Mouse (Mus musculus) MEL (cell line): Measurements from ENCODE around the gene Tmeff1.

ENCODE experiments used
- CHD2 ChIP-seq: IDR thresholded peaks from 2 replicates; pipeline ENCODE4 v1.6.1; 2011; ENCODE audit warnings: low read length, improper control_type of control experiment
- CTCF ChIP-seq, 3 experiments: IDR thresholded peaks in 2 of 3; conservative IDR thresholded peaks in 1 of 3; 2 replicates each; pipeline ENCODE4 v1.5.1; 2011 to 2012; ENCODE audit warnings: low read length in 3 of 3, low read depth in 2 of 3, mild to moderate bottlenecking in 2 of 3, improper control_type of control experiment in 1 of 3, inconsistent platforms in 1 of 3, mixed read lengths in 1 of 3, moderate library complexity in 1 of 3; ENCODE audit not compliant: control insufficient read depth in 1 of 3, insufficient read depth in 1 of 3, poor library complexity in 1 of 3, severe bottlenecking in 1 of 3
- ELF1 ChIP-seq: IDR thresholded peaks from 2 replicates; pipeline ENCODE4 v1.6.1; 2014; ENCODE audit warnings: low read depth, mild to moderate bottlenecking, inconsistent platforms, low read length, improper control_type of control experiment, moderate library complexity
- GATA1 ChIP-seq: IDR thresholded peaks from 2 replicates; pipeline ENCODE4 v1.6.1; 2011; ENCODE audit warnings: low read depth, low read length, improper control_type of control experiment
- MAX ChIP-seq: IDR thresholded peaks from 2 replicates; pipeline ENCODE4 v1.6.1; 2011; ENCODE audit warnings: low read length, improper control_type of control experiment
- POLR2A ChIP-seq, 2 experiments: IDR thresholded peaks; 2 replicates each; pipeline ENCODE4 v1.6.1; 2011 to 2012; ENCODE audit warnings: low read length in 2 of 2, mild to moderate bottlenecking in 2 of 2, control low read depth in 1 of 2, improper control_type of control experiment in 1 of 2, low read depth in 1 of 2, moderate library complexity in 1 of 2; ENCODE audit not compliant: control insufficient read depth in 1 of 2, insufficient read depth in 1 of 2, poor library complexity in 1 of 2
- ZNF384 ChIP-seq: IDR thresholded peaks from 2 replicates; pipeline ENCODE4 v1.6.1; 2012; ENCODE audit warnings: low read depth, mild to moderate bottlenecking, inconsistent platforms, low read length, improper control_type of control experiment

GRCm38 (mm10) chr4:48692736-48693292 lies 107.8 kb downstream of the Tmeff1 start:
- TF ChIP-seq CTCF (IDR thresholded peaks at IDR 0.05 in 2 of 3, conservative IDR thresholded peaks at IDR 0.05 in 1 of 3; ENCODE audit: control insufficient read depth in 1 of 3, insufficient read depth in 1 of 3, low read depth in 2 of 3, low read length in 3 of 3, poor library complexity in 1 of 3, severe bottlenecking in 1 of 3) (no peak), POLR2A (IDR thresholded peaks at IDR 0.05; ENCODE audit: control insufficient read depth in 1 of 2, insufficient read depth in 1 of 2, low read depth in 1 of 2, low read length in 2 of 2, poor library complexity in 1 of 2) (no peak), ELF1 (no peak), ZNF384 (no peak), GATA1 (no peak), MAX (no peak), CHD2 (no peak)
